Mouse (Mus musculus) heart, postnatal 0 days (tissue): ENCODE measurements around the gene Gas6.

ENCODE experiments used
- CTCF ChIP-seq: IDR thresholded peaks from 2 replicates; pipeline ENCODE4 v1.5.1; 2016; ENCODE audit warnings: antibody characterized with exemption, control low read depth, low read depth
- EP300 ChIP-seq: IDR thresholded peaks from 2 replicates; pipeline ENCODE4 v1.6.1; 2016; ENCODE audit warnings: antibody characterized with exemption, low read depth

DNA sequence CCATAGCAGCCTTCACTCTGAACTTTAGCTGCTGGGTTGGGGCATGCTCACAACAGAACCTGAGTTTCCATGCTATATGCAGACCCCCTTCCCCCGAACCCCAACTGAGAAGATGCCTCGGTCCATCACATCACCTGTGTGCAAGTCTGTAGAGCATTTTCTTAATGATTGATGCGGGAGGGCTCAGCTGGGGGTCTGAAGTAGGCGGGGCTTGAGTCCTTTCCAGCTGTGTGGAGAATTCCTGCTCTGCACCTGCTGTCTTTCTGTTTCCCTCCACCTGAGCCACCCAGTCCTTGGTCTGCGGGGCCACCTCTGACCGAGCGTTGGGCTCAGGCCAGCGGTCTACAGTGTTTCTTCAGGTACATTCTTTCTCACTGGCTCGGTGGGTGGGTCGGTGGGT, 59.4 kb downstream of the Gas6 start, which contains the start of gene Tmem255b:
- no peak for TF ChIP-seq CTCF
- no peak for TF ChIP-seq EP300
